Mouse (Mus musculus) liver, postnatal 0 days (tissue): ENCODE measurements at regions not wholly inside any gene's neighbourhood (a gene's known extent, or its start where the extent isn't known, plus 50 kb on each side); places are given as distances from the start of the nearest gene placed in this dataset.

Source experiments
- ATAC-seq: fragments of 200-750 bp; cut with Nextera tagmentation; 2 replicates; pipeline ENCODE4 v1.8.0; 2017; ENCODE audit warnings: mild to moderate bottlenecking, moderate library complexity
- DNase-seq: peaks from one replicate; pipeline ENCODE4 v3.0.0-alpha.2; 2016
- H3K27ac ChIP-seq: fragments of 300-500 bp; sonication (generic); 2 replicates; pipeline ENCODE4 v1.5.1; 2014; ENCODE audit warnings: antibody characterized with exemption, moderate library complexity, mild to moderate bottlenecking, low read depth
- H3K27me3 ChIP-seq: fragments of 300-500 bp; sonication (generic); 2 replicates; pipeline ENCODE4 v1.6.1; 2014; ENCODE audit warnings: low read length, control low read depth, mixed read lengths; ENCODE audit not compliant: insufficient read depth
- H3K36me3 ChIP-seq: fragments of 300-500 bp; sonication (generic); replicated peaks from 2 replicates; pipeline ENCODE4 v1.6.1; 2014; ENCODE audit warnings: mild to moderate bottlenecking, control low read depth, low read length, moderate library complexity, mixed read lengths; ENCODE audit not compliant: insufficient read depth
- H3K4me1 ChIP-seq: fragments of 300-500 bp; sonication (generic); 2 replicates; pipeline ENCODE4 v1.6.1; 2014; ENCODE audit warnings: antibody characterized with exemption, mild to moderate bottlenecking, control low read depth; ENCODE audit not compliant: insufficient read depth
- H3K4me2 ChIP-seq: fragments of 300-500 bp; sonication (generic); 2 replicates; pipeline ENCODE4 v1.6.1; 2014; ENCODE audit warnings: low read depth, mild to moderate bottlenecking, low read length, moderate library complexity, mixed read lengths
- H3K4me3 ChIP-seq: fragments of 300-500 bp; sonication (generic); 2 replicates; pipeline ENCODE4 v1.5.1; 2014; ENCODE audit warnings: low read depth, low read length
- H3K9ac ChIP-seq: fragments of 300-500 bp; sonication (generic); replicated peaks from 2 replicates; pipeline ENCODE4 v1.6.1; 2014; ENCODE audit warnings: mild to moderate bottlenecking, moderate library complexity
- H3K9me3 ChIP-seq: fragments of 300-500 bp; sonication (generic); 2 replicates; pipeline ENCODE4 v1.6.1; 2016; ENCODE audit warnings: mild to moderate bottlenecking, control low read depth, low read length, mixed read lengths
- CTCF ChIP-seq: sonication (generic); IDR thresholded peaks from 2 replicates; pipeline ENCODE4 v1.5.1; 2016; ENCODE audit warnings: antibody characterized with exemption, low read depth
- EP300 ChIP-seq: IDR thresholded peaks from 2 replicates; pipeline ENCODE4 v1.6.1; 2016; ENCODE audit warnings: antibody characterized with exemption, low read depth, mild to moderate bottlenecking
- WGBS: fragments of 180-500 bp; shearing (Covaris S2); extraction: QIAGEN DNeasy Blood & Tissue Kit; methylation state at CpG from one replicate; pipeline ENCODE4 v1.1.7; 2014; ENCODE audit not compliant: insufficient replicate concordance; 5-methylcytosine and 5-hydroxymethylcytosine counted together

DNA sequence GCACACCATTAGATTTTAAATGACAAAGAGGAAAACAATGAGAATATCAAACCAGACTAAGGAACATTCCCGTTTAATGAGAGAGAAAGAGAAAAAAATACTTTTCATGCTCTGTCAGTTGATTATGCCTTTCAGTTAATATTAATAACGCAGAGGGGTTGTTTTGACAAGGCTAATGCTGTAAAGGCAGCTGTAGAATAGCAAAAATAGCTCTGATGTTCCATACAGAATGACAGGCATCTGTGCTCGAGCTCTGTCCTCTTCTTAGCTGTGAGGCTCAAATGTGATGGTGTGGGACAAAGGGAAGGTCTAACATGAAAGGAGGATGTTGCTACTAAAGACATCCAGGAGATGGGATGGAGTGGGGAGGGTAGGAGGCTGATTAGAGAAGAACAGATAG is 87.1 kb upstream of the Fam3c start:
- Histone ChIP-seq H3K27ac (no peak overlapping the region), H3K9me3 (no peaks in the 10 kb centered on the region), H3K9ac (no peak overlapping the region), H3K27me3 (no peaks in the 10 kb centered on the region), H3K4me3 (no peak overlapping the region), H3K4me2 (no peak overlapping the region), H3K4me1 (no peaks in the 10 kb centered on the region; the same call in 1 of the 2 replicates), H3K36me3 (no peaks in the 10 kb centered on the region)
- ATAC-seq (no peak), DNase-seq (no peak)
- 68% methylated on average over 3 of the region's 3 CpGs for WGBS
- TF ChIP-seq CTCF (no peak), EP300 (no peak)

GRCm38 (mm10) chr6:22442591-22442990 is 86.5 kb upstream of the Fam3c start:
- H3K36me3 ChIP-seq = no peaks in the 10 kb centered on the region
- TF ChIP-seq EP300 (no peak), CTCF (no peak)
- no peak for DNase-seq

DNA sequence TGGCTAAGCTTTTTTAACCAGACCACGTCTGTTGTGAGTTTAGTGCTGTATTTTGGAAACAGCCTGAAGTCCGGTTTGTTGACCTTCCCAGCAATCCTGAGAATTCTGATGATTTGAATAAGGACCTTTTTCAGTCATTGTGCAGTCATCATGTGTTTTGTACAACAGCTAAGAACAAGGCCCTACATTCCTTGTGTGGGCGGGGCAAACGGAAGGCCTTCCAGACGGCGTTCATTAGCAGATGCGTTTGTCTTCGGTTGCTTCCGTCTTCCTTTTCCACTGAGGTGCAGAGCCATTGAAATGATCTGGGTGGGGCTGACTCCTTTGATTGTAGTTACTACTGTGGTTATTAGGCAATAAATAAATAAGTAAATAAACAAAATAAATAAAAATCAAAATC is 83.8 kb upstream of the Fam3c start:
- 91% methylated on average over 9 of the region's 9 CpGs for WGBS

More at GRCm38 (mm10) chr6:22442591-22442990, 86.5 kb upstream of the Fam3c start:
- no peak overlapping the region for H3K27ac ChIP-seq
- H3K9me3 ChIP-seq = no peaks in the 10 kb centered on the region
- no peaks in the 10 kb centered on the region; the same call in 1 of the 2 replicates for H3K4me1 ChIP-seq
- H3K4me3 ChIP-seq = no peak overlapping the region
- no peak overlapping the region for H3K4me2 ChIP-seq
- H3K27me3 ChIP-seq = no peaks in the 10 kb centered on the region
- 59% methylated on average over 8 of the region's 8 CpGs for WGBS
- ATAC-seq = no peak
- H3K9ac ChIP-seq = no peak overlapping the region

DNA sequence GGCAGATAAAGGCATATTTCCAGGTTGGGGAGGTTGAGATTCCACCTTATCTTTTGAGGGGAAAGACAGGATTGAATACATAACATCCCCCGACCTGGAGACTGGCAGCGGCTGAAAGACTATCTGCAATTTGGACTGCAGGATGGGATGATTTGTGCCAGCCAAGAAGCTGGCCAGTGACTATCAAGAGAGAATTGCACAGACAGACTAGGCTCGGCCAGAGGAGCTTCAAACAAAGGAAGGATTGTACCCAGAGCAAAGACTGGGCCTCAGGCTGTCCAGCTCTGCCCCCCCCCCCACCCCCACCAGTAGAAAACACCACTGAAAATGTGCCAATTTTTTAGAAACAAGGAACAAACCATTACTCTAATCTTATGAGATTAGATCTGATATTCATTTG is 73.0 kb upstream of the Fam3c start:
- TF ChIP-seq CTCF (no peak), EP300 (no peak)

More for the DNA sequence above, 83.8 kb upstream of the Fam3c start:
- DNase-seq (no peak), ATAC-seq (no peak)
- no peaks in the 10 kb centered on the region for H3K36me3 ChIP-seq
- H3K27me3 ChIP-seq = no peaks in the 10 kb centered on the region
- no peak overlapping the region for H3K4me2 ChIP-seq
- peaks cover 10% of the 10 kb centered on the region for H3K9me3 ChIP-seq
- no peak overlapping the region for H3K4me3 ChIP-seq
- H3K27ac ChIP-seq = no peak overlapping the region
- H3K4me1 ChIP-seq = no peaks in the 10 kb centered on the region; the same call in 1 of the 2 replicates
- TF ChIP-seq EP300 (no peak), CTCF (no peak)
- H3K9ac ChIP-seq = no peak overlapping the region

DNA sequence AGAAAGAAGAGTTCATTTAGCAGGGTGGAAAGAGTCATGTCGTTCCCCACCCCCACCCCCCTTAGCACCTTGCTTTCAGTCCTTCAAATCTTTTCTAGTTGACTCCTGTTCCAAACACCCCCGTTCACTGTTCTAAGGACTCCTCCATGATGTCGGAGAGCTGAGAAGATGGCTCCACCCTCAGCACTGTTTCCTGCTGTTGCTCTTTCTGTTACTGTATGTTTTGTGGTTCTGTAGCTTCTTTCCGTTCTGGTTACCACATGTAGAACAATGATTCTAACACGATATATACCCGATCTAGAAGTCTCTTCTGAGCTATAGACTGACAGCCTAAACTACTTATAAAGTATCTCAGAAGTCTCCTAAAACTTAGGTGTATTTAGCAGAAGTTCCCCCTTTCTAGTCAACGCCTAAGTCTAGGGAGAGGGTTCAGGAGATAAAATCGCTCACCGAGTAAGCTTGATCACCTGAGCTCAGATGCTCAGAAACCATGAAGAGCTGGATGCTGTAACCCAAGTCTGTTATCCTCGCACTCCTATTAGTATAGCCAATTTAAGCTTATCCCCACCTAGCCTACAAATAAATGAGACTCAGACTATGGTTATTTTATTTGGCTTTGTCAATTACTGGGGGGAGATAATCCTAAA is 68.2 kb upstream of the Fam3c start:
- ATAC-seq (no peak), DNase-seq (no peak)
- TF ChIP-seq EP300 (no peak), CTCF (no peak)
- peak overlapping the region; percentile 4; the same call in 1 of the 2 replicates for H3K4me2 ChIP-seq
- no peaks in the 10 kb centered on the region for H3K27me3 ChIP-seq
- H3K4me3 ChIP-seq = no peak overlapping the region
- no peak overlapping the region for H3K9ac ChIP-seq
- H3K36me3 ChIP-seq = no peaks in the 10 kb centered on the region
- H3K27ac ChIP-seq = no peak overlapping the region
- no peaks in the 10 kb centered on the region for H3K9me3 ChIP-seq
- peaks cover 5% of the 10 kb centered on the region for H3K4me1 ChIP-seq
- 43% methylated on average over 10 of the region's 10 CpGs for WGBS

More for the DNA sequence above, 73.0 kb upstream of the Fam3c start:
- ATAC-seq = no peak
- Histone ChIP-seq H3K4me3 (no peak overlapping the region), H3K4me2 (no peak overlapping the region), H3K4me1 (no peaks in the 10 kb centered on the region), H3K36me3 (no peaks in the 10 kb centered on the region), H3K9me3 (no peaks in the 10 kb centered on the region), H3K27ac (no peak overlapping the region), H3K9ac (no peak overlapping the region), H3K27me3 (no peaks in the 10 kb centered on the region)
- DNase-seq = no peak
- 56% methylated on average over 3 of the region's 3 CpGs for WGBS

DNA sequence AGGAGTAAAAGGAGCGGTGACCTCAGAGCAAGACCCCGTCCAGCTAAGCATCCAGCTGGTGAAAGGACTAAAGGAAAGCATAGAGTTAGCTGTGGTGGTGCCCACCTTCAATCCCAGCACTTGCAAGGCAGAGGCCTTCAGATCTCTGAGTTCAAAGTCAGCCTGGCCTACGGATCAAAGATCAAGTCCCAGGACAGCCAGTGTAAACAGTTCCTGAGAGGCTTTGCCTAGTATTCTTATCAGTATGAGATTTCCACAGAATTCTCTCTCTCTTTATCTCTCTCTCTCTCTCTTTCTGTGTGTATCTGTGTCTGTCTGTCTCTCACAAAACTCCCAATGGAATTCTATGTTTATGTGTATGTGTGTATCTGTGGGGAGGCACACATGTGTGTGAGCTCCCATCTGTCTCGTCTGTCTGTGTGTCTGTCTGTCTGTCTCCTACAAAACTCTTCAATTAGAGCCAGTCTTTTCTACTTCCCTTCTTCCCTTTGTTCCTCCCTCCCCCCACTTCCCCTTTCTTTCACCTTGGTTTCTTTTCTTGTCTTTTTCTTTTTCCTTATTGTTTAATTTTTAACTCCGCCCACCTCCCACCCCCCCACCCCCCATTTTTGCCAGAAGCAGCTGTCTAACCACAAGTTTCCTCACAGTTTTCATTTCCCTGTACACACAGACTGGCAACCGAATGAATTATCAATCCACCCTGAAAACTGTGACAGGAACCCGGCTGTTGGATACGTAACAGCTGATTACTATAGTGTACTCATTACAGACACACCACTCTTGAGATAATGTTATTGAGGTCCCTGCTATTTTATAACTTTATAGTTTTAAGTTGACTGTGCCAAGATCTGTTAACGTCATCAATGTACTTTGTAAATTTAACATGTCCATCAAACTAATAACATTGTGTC is 67.3 kb upstream of the Fam3c start:
- no peaks in the 10 kb centered on the region for H3K9me3 ChIP-seq
- no peaks in the 10 kb centered on the region for H3K27me3 ChIP-seq
- peaks cover 5% of the 10 kb centered on the region for H3K4me1 ChIP-seq
- peak overlapping the region; percentile 4; the same call in 1 of the 2 replicates for H3K4me2 ChIP-seq
- no peak overlapping the region for H3K4me3 ChIP-seq
- ATAC-seq (peak; percentile 50), DNase-seq (no peak)
- no peak overlapping the region for H3K27ac ChIP-seq
- TF ChIP-seq CTCF = no peak
- TF ChIP-seq EP300 = no peak
- 42% methylated on average over 9 of the region's 9 CpGs for WGBS
- no peak overlapping the region for H3K9ac ChIP-seq
- H3K36me3 ChIP-seq = no peaks in the 10 kb centered on the region
